Mouse (Mus musculus): ENCODE results near the gene Pes1. TPM values are rescaled to one million over a fixed set of nuclear protein-coding genes. Genes with fewer than 3 reads are reported as not detected.

The Pes1 gene
- polyA plus RNA-seq, 2 experiments, result 34.2 to 35.4 TPM

GRCm38 (mm10) chr11:3970361-3970760 lies 6.6 kb downstream of the Pes1 start:
- Histone ChIP-seq H3K4me2 (ENCODE audit: low read depth) (no peak overlapping the region), H3K27me3 (ENCODE audit: control insufficient read depth, insufficient read depth, low read length) (no peaks in the 10 kb centered on the region), H3K36me3 (replicated peaks; ENCODE audit: control insufficient read depth, insufficient read depth, low read depth) (peaks cover 21% of the 10 kb centered on the region), H3K4me3 (ENCODE audit: insufficient read depth in 1 of 2, low read depth in 2 of 2, low read length in 2 of 2) (no peak overlapping the region), H3K4me1 (replicated peaks; ENCODE audit: control insufficient read depth in 2 of 2, insufficient read depth in 2 of 2, low read length in 1 of 2) (peaks cover 0 to 3% of the 10 kb centered on the region in 2 experiments; a peak in 2 of 4 replicates), H3K9me3 (ENCODE audit: control insufficient read depth, low read length) (no peaks in the 10 kb centered on the region), H3K27ac (no peak overlapping the region), H3K9ac (replicated peaks) (no peak overlapping the region)
- ATAC-seq (ENCODE audit: insufficient read depth) (no peak), DNase-seq (ENCODE audit: low read depth in 3 of 3, low spot score in 3 of 3) (no peak)
- TF ChIP-seq EP300 (IDR thresholded peaks at IDR 0.05; ENCODE audit: low read depth) (no peak), CTCF (IDR thresholded peaks at IDR 0.05; ENCODE audit: low read depth) (no peak)
- WGBS (ENCODE audit: insufficient replicate concordance), result 85% methylated on average over 7 of the region's 7 CpGs

- peaks cover 35% of the 10 kb centered on the region for H3K36me3 ChIP-seq (replicated peaks; ENCODE audit: control insufficient read depth, insufficient read depth, low read depth)
Measured at GRCm38 (mm10) chr11:3973081-3973480, 9.3 kb downstream of the Pes1 start.

GRCm38 (mm10) chr11:3974311-3974710 lies 10.5 kb downstream of the Pes1 start:
- Histone ChIP-seq H3K27me3 (ENCODE audit: control insufficient read depth, insufficient read depth, low read length) (no peaks in the 10 kb centered on the region), H3K4me2 (ENCODE audit: low read depth) (no peak overlapping the region), H3K36me3 (replicated peaks; ENCODE audit: control insufficient read depth, insufficient read depth, low read depth) (peaks cover 44% of the 10 kb centered on the region), H3K27ac (no peak overlapping the region), H3K9me3 (ENCODE audit: control insufficient read depth, low read length) (no peaks in the 10 kb centered on the region), H3K4me3 (ENCODE audit: insufficient read depth in 1 of 2, low read depth in 2 of 2, low read length in 2 of 2) (no peak overlapping the region), H3K4me1 (replicated peaks; ENCODE audit: control insufficient read depth in 2 of 2, insufficient read depth in 2 of 2, low read length in 1 of 2) (no peaks in the 10 kb centered on the region), H3K9ac (replicated peaks) (no peak overlapping the region)
- ATAC-seq (ENCODE audit: insufficient read depth), result no peak
- 71% methylated on average over 3 of the region's 3 CpGs for WGBS (ENCODE audit: insufficient replicate concordance)
- no peak for DNase-seq (ENCODE audit: low read depth in 3 of 3, low spot score in 3 of 3)
- TF ChIP-seq EP300 (IDR thresholded peaks at IDR 0.05; ENCODE audit: low read depth) (no peak), CTCF (IDR thresholded peaks at IDR 0.05; ENCODE audit: low read depth) (no peak)

More at GRCm38 (mm10) chr11:3973081-3973480, 9.3 kb downstream of the Pes1 start:
- no peak for TF ChIP-seq CTCF (IDR thresholded peaks at IDR 0.05; ENCODE audit: low read depth)
- no peak for TF ChIP-seq EP300 (IDR thresholded peaks at IDR 0.05; ENCODE audit: low read depth)
- no peak for ATAC-seq (ENCODE audit: insufficient read depth)
- WGBS (ENCODE audit: insufficient replicate concordance), result 74% methylated on average over 7 of the region's 7 CpGs
- no peaks in the 10 kb centered on the region for H3K27me3 ChIP-seq (ENCODE audit: control insufficient read depth, insufficient read depth, low read length)
- no peak for DNase-seq (ENCODE audit: low read depth in 3 of 3, low spot score in 3 of 3)
- no peak overlapping the region for H3K4me3 ChIP-seq (ENCODE audit: insufficient read depth in 1 of 2, low read depth in 2 of 2, low read length in 2 of 2)
- no peak overlapping the region for H3K9ac ChIP-seq (replicated peaks)
- no peaks in the 10 kb centered on the region for H3K9me3 ChIP-seq (ENCODE audit: control insufficient read depth, low read length)
- H3K27ac ChIP-seq, result no peak overlapping the region
- H3K4me1 ChIP-seq (replicated peaks; ENCODE audit: control insufficient read depth in 2 of 2, insufficient read depth in 2 of 2, low read length in 1 of 2), result no peaks in the 10 kb centered on the region
- no peak overlapping the region for H3K4me2 ChIP-seq (ENCODE audit: low read depth)

- H3K27ac ChIP-seq, result no peak within 1 kb of the TSS
- 76% methylated on average over 6 of the region's 6 CpGs for WGBS (ENCODE audit: insufficient replicate concordance)
Measured at GRCm38 (mm10) chr11:3976678-3977077, 12.9 kb downstream of the Pes1 start, which contains the start of gene 4930556J24Rik. Gene 4930556J24Rik (minus strand): TSS chr11:3976778.

GRCm38 (mm10) chr11:3978421-3978820 lies 14.6 kb downstream of the Pes1 start:
- peaks cover 0 to 3% of the 10 kb centered on the region in 2 experiments; a peak in 1 of 4 replicates for H3K4me1 ChIP-seq (replicated peaks; ENCODE audit: control insufficient read depth in 2 of 2, insufficient read depth in 2 of 2, low read length in 1 of 2)
- H3K36me3 ChIP-seq (replicated peaks; ENCODE audit: control insufficient read depth, insufficient read depth, low read depth), result peaks cover 29% of the 10 kb centered on the region
- DNase-seq (ENCODE audit: low read depth in 3 of 3, low spot score in 3 of 3), result no peak
- H3K4me3 ChIP-seq (ENCODE audit: insufficient read depth in 1 of 2, low read depth in 2 of 2, low read length in 2 of 2), result no peak overlapping the region
- H3K27ac ChIP-seq, result no peak overlapping the region
- H3K9ac ChIP-seq (replicated peaks), result no peak overlapping the region
- H3K4me2 ChIP-seq (ENCODE audit: low read depth), result no peak overlapping the region
- H3K9me3 ChIP-seq (ENCODE audit: control insufficient read depth, low read length), result no peaks in the 10 kb centered on the region
- WGBS (ENCODE audit: insufficient replicate concordance), result 73% methylated on average over 5 of the region's 5 CpGs
- peaks cover 9% of the 10 kb centered on the region for H3K27me3 ChIP-seq (ENCODE audit: control insufficient read depth, insufficient read depth, low read length)
- ATAC-seq (ENCODE audit: insufficient read depth), result no peak
- no peak for TF ChIP-seq EP300 (IDR thresholded peaks at IDR 0.05; ENCODE audit: low read depth)

More at GRCm38 (mm10) chr11:3976678-3977077, 12.9 kb downstream of the Pes1 start, which contains the start of gene 4930556J24Rik:
- ATAC-seq (ENCODE audit: insufficient read depth) (no peak), DNase-seq (ENCODE audit: low read depth in 3 of 3, low spot score in 3 of 3) (no peak)
- Histone ChIP-seq H3K36me3 (replicated peaks; ENCODE audit: control insufficient read depth, insufficient read depth, low read depth) (peaks cover 35% of the 10 kb centered on the region), H3K4me3 (ENCODE audit: insufficient read depth in 1 of 2, low read depth in 2 of 2, low read length in 2 of 2) (no peak within 1 kb of the TSS), H3K27me3 (ENCODE audit: control insufficient read depth, insufficient read depth, low read length) (no peaks in the 10 kb centered on the region), H3K9ac (replicated peaks) (no peak within 1 kb of the TSS), H3K4me1 (replicated peaks; ENCODE audit: control insufficient read depth in 2 of 2, insufficient read depth in 2 of 2, low read length in 1 of 2) (peaks cover 0 to under 1% of the 10 kb centered on the region in 2 experiments; a peak in 1 of 4 replicates), H3K4me2 (ENCODE audit: low read depth) (no peak within 1 kb of the TSS), H3K9me3 (ENCODE audit: control insufficient read depth, low read length) (no peaks in the 10 kb centered on the region)
- TF ChIP-seq CTCF (IDR thresholded peaks at IDR 0.05; ENCODE audit: low read depth) (no peak), EP300 (IDR thresholded peaks at IDR 0.05; ENCODE audit: low read depth) (no peak)

All from liver, embryonic 14.5 days (tissue).